Mouse (Mus musculus) urinary bladder, adult 2 months (tissue): ENCODE results near the gene Ralgps1. TPM values are rescaled to one million over a fixed set of nuclear protein-coding genes. Genes with fewer than 3 reads are reported as not detected.

Experiments used
- DNase-seq: peaks from one replicate; pipeline ENCODE4 v3.0.0; 2022; ENCODE audit warnings: low spot score
- polyA plus RNA-seq: library from polyadenylated mRNA; depleted of rRNA; stranded (reverse); fragments of >200 nt; gene quantifications from 2 replicates; pipeline ENCODE4 v1.2.3, GENCODE M21; 2012

The Ralgps1 gene
- polyA plus RNA-seq, 1 experiment = 8.4 TPM

DNA sequence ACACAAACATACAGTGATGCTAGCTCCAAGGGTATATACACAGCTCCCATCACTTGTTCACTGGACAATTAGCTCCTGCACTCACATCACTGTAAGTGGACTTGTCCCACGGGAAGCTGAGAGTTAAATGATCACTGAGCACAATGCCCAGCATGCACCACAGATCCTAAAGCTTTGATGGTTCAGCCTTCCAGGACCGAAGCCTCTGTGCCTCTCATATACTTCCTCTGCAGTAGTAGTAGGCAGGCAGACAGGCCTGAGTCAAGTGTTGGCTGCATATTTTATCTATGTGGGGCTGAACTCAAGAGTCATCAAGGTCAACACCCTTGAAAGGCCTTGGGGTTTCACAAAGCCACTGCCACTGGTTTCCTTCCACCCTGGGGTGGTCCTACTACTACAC, 49.6 kb downstream of the Ralgps1 start:
- no peak for DNase-seq

DNA sequence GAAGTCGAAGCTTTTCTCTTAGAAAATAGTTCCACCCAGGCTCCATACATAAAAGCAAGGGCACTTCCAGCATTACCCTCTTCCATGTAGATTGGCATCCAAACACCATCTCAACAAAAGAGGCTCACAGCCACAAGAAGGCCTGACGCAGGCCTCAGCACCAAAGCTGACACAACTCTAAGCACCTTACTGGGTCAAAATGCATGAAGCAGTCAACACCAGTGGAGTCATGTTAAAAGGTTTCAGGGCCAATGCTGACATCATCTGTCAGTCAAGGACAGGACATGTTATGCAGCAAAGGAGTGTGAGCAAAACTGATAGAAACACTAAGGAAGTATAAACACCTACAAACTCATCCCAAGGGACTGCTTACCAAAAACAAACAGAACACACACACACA, 50.3 kb downstream of the Ralgps1 start:
- no peak for DNase-seq

DNA sequence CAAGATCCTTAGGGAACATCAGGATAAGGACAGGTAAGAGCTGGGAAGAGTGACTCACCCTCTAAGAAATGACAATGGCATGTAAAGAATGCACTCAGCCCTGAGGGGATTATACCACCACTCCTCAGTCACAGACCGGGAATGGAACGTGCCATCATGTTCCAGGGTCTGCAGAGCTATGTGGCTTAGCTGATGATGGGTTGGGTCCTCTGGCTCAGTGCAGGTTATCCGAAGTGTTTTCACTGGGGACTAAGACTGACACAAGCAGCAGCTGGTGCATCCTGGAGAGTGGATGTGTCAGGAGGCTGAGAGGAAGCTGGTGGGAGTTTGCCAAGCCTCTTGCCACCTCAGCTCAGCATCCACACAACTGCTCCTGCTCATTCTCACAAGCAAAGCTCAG, 50.7 kb downstream of the Ralgps1 start:
- DNase-seq = no peak

DNA sequence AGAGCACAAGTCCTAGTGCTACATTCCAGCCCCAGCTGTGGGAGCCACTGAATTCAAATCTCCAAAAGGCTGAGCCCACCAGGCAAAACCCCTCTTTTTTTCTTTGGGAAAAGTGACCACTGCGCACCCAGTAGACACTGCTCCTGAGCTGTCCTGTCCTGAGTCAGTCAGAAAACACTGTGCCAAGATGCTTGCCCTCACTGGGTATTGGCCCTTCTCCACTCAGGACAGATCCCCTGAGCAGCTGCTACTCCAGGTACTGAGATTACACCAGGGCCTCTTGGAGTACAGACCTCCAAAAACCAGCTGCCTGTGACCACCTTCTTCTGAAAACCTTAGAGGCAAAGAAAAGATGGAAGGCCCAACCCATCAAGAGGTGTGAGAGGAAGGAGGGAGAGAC, 51.4 kb downstream of the Ralgps1 start:
- no peak for DNase-seq

DNA sequence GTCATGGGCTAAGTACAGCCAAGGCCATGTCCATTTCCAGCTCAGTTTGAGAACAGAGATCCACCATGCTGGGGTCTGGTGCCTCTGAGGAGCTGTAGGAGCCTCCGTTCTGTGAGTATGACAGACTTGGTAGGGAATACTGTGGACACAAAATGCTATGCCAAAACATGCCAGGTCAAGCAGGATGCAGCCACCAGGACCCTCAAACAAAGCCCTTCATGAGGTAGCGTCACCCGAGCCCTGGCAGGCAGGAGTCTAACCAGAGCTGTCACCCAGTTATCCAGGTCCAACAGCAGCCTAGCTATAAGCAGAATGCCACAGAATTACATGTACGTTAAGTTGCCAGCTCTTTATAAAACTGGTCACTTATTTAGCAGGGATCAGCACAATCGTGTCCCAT, 51.8 kb downstream of the Ralgps1 start:
- no peak for DNase-seq

DNA sequence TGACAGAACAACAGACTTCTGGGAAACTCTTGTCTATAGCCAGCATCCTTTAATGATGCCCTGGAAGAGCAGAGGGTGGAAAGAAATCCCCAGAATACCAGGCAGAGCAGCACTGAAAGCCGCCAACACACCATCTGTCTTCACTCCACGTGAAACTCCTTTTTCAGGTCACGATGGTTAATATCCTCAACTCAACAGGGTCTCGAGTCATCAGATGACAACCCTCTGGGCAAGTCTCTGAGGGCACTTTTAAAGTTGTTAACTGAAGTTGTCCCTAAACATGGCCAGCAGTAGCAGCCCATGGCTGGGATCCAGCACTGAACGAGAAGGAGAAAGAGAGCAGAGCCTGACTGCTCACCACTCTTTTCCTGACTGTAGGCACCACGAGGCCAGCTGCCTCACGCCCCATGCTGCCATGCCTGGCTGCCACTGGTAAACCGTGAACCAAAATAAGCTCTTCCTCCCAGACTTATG, 52.8 kb downstream of the Ralgps1 start:
- no peak for DNase-seq

DNA sequence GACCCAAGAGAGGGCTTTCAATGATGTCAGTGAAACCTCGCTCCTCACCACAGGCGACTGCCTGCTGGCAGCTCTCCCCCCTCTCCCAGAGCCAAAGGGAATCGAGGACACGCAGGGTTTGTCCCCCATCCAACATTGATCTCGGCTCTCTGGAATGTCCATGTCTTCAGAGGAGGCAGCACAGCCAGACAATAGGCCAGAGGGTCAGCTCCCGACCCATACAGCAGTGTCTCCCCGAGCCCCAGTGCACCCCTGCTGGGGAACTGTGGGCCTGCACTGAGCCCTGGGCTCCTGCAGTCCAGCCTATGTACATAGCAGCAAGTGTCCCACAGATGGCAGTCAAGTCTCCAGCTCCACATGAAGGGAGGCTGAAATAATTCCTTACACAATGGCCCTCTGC, 54.8 kb downstream of the Ralgps1 start:
- peak; percentile 52 for DNase-seq

DNA sequence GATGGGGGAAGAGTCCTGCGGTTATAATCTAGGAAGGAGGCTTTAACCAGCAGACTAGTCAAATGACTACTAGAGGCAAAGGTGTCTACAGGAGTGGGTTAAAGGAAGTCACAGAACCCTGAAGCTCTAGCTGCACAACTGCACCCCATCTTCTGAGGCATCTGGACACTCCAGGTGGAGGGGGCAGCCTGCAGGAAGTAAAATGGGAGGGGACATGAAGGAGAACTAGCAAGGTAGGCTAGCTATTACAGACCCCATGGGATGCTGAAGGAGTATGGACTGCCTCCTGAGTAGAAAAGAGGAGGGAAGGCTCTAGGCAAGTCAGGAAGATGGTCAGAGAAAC, 55.3 kb downstream of the Ralgps1 start:
- DNase-seq = no peak

DNA sequence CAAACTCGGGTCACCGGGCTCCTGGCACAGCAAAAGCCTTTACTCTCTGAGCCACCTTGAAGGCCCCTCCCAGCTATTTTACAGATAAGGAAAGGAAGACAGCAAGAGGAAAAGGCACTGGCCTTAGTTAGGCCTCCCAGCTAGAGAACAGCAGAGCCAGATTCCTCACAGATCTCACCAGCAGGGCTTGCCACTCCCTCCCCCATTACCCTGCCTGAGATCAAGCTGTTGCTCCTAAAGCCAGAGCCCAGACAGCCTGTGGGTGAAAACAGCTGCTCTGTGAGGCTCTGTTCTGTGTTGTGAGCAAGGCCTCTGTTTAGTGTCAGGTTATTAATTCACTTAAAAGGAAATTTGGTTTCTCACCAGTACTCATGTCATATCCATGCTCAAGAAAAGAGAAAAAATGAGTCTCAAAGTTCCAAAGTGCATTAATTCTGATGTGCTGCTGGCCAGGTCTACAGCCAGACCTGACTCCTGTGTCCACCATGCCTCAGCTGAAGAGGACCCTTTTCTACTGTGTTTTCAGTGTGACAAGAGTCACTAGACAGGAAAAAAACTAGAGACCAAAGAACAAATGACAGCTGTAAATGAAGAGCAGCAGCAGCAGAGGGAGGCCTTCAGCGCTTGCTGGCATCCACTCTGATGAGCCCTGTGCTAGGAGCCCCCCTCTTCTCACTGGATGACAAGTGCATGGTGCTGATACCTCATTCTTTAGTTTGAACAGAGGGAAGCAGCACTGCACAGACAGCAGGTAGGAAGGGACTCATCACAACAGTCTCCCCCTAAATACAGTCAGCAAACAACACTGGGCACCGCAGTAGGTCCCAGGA, 55.8 kb downstream of the Ralgps1 start:
- no peak for DNase-seq

DNA sequence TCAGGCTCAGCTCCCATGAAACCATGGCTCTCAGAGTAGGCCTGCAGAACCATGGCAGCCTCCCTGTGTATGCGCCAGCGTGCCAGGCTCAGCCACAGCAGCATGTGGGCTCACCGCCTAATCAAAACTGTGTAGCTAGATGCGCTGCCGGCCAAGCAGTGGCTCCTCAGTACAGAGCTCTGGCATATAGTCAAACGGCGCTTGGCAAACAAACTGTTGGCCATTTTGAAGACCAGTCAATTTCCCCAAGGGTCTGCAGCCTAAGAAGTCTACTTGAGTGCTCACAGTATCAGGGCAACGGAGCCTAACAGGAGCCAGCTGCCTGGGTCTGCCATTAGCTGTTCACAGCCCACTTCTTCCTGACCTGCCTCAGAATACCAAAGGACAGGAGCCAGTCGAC, 61.9 kb downstream of the Ralgps1 start:
- DNase-seq = no peak

DNA sequence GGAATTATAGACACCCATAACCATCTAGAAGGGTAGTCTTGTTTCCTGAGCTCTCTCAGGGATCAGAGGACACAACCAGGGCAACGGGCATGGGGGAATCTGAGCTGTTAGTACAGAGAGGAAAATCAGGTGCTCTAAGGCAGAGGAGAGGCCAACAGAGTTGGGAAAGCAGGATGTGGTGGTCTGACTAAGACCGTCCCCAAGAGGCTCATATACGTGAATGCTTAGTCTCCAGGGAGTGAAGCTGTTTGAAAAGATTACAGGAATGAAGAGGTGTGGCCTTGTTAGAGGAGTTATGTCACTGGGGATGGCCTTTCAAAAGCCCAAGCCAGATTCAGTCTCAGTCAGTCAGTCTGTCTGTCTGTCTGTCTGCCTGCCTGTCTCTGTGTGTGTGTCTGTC, 64.7 kb downstream of the Ralgps1 start:
- no peak for DNase-seq

DNA sequence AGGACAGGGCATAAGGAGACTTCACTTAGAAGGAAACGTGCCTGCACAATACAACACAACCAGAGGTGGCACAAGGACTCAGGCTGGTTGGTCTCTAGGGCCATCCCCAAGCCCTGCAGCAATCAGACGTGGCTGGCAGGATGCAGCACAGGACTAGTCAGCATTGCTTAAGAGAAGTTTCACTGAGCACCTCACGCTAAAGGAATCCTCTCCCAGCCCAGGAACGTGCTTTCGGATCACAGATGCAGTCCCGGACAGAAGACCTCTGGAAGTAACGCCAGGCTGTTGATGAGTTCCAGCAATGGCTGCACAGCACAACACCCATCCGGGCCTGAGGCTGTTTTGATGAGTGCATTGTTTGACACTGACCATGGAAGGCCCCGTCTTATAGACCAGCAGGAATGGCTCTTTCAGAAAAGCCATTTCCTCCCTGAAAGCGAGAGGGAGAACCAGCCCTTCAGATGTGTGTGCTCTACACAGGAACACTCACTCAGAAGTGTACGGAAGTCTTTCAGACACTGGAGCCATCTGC, 67.8 kb downstream of the Ralgps1 start:
- no peak for DNase-seq

DNA sequence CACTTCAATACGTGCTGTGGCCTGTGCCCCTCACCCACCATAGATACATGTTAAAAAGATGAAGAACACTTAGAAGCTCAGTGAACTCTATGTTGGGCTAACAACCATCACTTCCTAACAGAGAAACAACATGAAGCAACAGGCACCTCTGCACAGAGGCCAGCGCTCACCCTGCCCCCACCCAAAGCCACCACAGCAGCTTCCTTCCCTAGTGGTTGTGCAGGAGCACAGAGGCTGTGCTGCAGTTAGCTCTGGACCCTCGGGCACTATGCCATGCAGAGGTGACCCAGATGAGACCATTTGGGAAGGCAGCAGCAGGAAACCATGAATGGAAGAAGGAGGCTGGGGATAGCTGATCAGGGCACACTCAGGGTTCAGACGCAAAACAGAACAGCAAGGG, 68.5 kb downstream of the Ralgps1 start:
- no peak for DNase-seq

DNA sequence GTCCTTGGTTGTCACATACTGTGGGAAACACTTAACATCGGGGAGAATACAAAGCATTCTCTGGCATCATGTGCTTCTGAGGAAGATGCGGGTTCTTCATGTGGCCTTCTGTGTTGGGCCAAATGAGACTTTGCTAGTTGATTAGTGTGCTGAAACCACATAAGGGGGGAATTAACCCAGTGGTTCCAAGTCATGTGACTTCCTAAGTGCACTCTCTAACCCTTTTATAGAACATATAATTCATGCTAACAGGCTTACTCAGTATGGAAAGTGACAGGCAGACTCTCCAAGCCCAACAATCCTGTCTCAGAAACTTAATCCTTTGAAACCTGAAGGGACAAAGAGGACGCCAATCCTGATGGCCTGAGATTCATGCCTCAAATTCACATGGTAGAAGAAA, 68.9 kb downstream of the Ralgps1 start:
- no peak for DNase-seq

DNA sequence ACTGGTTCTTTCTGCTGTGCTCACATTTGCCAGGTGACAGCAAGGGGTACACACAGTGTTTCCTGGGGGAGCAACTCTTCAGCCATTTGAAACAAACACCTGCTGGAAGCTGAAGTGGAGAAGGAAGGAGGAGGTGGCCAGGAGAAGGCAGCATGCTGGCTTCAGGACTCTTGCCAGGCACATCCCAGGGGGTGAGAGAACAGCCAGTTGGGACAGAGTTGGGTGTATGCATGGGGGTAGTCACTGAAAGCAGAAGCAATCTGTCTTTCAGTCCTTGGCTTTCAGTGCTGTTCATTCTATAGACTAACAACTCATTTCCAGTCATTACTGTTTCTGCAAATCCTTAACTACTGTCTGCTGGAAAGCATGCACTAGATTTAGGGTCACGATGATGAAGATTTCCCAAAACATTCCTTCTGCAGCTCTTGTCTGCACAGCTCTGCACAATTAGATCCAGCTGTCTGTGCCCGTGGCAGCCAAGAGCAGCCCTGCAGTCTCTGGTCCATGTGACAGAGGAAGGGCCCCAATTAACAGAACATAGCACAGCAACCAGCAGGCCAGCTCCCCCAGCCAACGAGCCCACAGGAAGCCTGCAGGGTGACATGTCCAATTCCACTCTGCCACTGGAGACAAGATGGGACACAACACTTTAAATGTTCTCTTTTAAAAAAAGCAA, 70.8 kb downstream of the Ralgps1 start:
- no peak for DNase-seq

DNA sequence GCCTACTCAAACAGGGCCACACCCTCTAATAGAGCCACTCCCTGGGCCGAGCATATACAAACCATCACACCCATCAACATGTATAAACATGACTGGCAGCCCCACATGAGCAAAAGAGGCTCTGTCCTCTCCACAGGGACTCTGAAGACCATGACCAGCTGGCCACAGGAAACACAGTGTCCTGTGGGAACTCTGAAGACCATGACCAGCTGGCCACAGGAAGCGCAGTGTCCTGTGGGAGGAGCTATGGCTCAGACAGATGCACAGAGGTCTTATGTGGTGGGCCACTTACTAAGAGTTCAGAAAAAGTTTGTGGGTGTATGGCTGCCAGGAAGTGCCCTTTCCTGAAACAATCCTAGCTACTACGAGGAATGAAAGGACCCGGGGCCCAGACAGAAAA, 72.4 kb downstream of the Ralgps1 start:
- DNase-seq = no peak

DNA sequence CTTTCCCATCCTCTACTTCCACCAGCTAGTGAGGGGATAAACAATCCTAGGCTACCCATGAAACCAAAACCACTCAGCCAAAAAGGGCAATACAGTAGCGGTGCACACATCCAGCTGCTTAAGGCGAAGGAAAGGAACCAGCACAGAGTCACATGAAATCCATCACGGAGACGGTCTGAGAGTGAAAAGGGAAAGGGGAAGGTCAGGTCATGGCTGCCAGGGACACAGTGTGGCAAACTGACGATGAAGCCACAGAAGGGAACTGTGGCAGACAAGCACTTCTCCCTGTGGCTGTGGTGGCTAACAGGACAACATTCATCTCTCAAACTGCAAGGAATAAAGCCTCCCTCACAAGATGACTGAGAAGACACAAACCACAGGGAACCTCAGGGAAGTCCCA, 76.2 kb downstream of the Ralgps1 start:
- no peak for DNase-seq

DNA sequence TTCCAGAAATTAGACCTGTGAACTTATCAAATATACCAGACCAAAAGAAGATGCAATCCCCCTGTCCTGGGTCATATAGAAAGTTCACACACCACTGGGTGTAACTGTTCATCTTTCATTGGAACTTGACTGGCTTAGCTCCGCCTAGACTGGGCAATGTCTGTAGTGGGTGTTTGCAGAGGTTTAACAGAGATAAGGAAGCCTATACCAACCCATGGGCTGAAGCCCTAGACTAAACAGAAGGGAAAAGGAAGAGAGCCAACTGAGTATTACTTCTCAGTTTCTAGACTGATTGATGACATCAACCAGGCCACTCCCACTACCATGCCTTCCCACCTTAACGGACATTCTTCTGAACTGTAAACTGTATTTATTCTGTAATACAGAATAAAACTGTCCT, 79.2 kb downstream of the Ralgps1 start:
- no peak for DNase-seq

DNA sequence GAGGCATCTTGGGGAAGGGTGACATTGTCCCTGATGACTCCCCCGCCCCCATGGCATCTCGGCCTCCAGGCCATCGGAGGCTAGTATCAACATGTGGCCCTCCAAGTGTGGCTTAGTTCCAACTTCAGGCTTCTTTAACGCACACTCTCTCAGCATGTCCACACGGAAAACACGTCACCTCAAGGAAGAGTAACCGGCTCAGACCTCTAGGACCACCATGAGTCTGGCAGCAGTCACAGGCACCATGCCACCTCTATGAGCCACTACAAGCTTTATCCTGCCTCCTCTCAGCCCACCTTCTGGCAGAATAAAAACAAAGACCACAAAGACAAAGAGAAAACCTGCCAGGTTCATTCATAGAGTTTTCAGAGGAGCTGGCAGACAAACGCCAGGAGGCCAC, 80.8 kb downstream of the Ralgps1 start:
- DNase-seq = no peak

DNA sequence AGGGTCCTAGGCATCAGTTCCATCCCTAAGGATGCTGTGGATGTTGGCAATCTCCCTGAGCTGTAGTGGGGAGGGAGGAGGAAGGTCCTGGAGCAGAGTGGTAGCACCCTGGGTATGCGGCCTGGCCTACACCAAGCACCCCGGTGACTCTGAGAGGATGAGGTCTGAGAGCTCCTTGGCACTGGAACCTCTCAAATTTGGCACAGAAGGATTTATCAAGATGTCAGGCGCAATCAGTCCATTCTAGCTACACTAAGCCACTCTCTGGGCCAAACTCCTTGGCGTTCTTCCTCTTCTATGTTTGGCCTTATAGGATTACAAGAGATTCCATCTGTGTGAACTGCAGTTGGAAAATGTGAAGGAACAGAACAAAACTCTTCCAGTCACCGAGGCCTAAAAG, 82.4 kb downstream of the Ralgps1 start:
- DNase-seq = no peak

DNA sequence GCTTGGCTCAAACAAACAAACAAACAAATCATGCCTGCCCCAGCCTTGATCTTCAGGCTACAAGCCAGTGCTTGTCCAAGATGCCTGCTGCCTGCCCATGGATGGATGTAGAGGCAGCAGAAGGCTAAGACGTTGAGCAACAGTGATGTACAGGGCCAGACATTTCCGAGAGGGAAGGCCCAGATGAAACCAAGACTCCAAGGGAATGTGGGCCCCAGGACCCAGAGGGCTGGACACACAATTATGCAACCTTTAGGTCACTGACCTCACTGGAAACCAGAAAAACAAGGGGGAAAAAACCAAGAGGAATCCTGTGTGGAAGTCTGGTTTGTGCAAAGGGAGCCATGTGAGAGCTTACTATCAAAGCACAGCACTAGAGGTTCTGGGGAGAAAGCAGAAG, 87.6 kb downstream of the Ralgps1 start:
- no peak for DNase-seq

DNA sequence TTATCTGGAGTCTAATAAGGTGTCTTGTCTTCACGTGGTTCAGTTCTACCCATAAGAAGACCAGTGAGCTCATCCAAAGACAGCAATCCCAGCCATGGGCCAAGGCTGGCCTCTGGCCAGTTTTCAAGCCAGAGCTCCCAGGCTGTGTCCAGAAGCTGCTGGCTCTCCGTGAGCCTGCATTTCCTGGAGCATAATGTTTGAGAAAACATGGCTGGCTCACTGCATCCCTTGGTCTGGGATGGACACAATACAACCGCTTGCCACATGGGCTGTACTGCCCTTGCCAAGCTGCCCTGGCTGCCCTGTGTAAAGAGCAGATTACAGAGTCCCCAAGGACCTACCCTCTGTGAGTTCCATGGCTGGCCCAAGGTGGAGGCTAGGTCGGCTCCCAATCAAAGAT, 88.4 kb downstream of the Ralgps1 start:
- no peak for DNase-seq

DNA sequence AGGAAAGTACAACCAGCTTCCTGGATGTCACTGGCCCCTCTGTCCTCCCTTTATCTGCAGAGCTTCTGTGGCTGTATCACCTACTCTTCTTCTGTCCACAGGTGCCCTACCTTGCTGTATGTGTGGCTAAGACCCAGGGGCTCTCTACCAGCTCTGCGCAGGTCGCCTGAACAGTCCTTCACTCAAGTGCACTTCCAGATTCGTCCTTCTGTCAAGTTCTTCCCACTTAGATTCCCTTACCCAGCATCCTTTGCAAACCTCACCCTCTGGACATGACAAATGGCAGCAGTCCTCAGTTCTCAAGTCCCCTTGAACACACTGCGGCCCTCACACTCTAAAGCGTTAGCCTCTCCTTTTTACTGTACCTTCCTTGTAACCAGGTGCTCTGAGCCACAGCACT, 89.5 kb downstream of the Ralgps1 start:
- DNase-seq = no peak
